Comparison of ENCODE assay signal across 8 mouse cellular contexts in genomic region chr2:90782901-90783486, GRCm38 (mm10). TPM values are rescaled to one million over a fixed set of nuclear protein-coding genes. Genes with fewer than 3 reads are reported as not detected.
DNase-seq lines count a peak whose midpoint lies in the region; ATAC-seq lines count a peak whose summit lies in the region.

No protein-coding gene starts in this region.

- peaks cover 24% of the 10 kb centered on the region for H3K36me3 ChIP-seq in embryonic facial prominence, embryonic 15.5 days
- H3K36me3 ChIP-seq in hindbrain, embryonic 10.5 days: peaks cover 35% of the 10 kb centered on the region
- H3K36me3 ChIP-seq in liver, embryonic 15.5 days (replicated peaks): peaks cover 33% of the 10 kb centered on the region
- H3K36me3 ChIP-seq in neural tube, embryonic 14.5 days (ENCODE audit: control insufficient read depth, insufficient read depth, low read length): peaks cover 25% of the 10 kb centered on the region

- no peaks in the 10 kb centered on the region for H3K9me3 ChIP-seq in embryonic facial prominence, embryonic 15.5 days (replicated peaks)
- no peaks in the 10 kb centered on the region for H3K9me3 ChIP-seq in hindbrain, embryonic 10.5 days
- H3K9me3 ChIP-seq in liver, embryonic 15.5 days (replicated peaks): no peaks in the 10 kb centered on the region
- H3K9me3 ChIP-seq in neural tube, embryonic 14.5 days (ENCODE audit: control insufficient read depth, low read length): no peaks in the 10 kb centered on the region

- peak; percentile 34; the same call in 1 of the 2 replicates for ATAC-seq in embryonic facial prominence, embryonic 15.5 days (ENCODE audit: insufficient number of reproducible peaks, low FRiP score, low TSS enrichment, low read depth)
- no peak for ATAC-seq in liver, embryonic 15.5 days (ENCODE audit: insufficient read depth)
- peak; percentile 58 for ATAC-seq in neural tube, embryonic 14.5 days (ENCODE audit: low read depth)

- 0 out of 2 replicates have a peak, but pooled peaks cover 3% of the 10 kb centered on the region for H3K27me3 ChIP-seq in embryonic facial prominence, embryonic 15.5 days
- peaks cover 16% of the 10 kb centered on the region for H3K27me3 ChIP-seq in hindbrain, embryonic 10.5 days (ENCODE audit: insufficient read depth, poor library complexity, severe bottlenecking)
- peaks cover 35% of the 10 kb centered on the region for H3K27me3 ChIP-seq in liver, embryonic 15.5 days
- H3K27me3 ChIP-seq in neural tube, embryonic 14.5 days (ENCODE audit: control insufficient read depth, insufficient read depth, low read length): no peaks in the 10 kb centered on the region

- intact Hi-C loops in left cerebral cortex, postnatal 14 days (cut with DNase I): loop anchor here (5.0 kb wide), 1 partner anchor 64 kb away; the partner anchor contains the start of gene Mtch2

- DNase-seq in gastrocnemius, adult 18-20 months (ENCODE audit: low spot score): peak; percentile 4
- no peak for DNase-seq in gastrocnemius, postnatal 25 days
- peak; percentile 26 for DNase-seq in adrenal gland, postnatal 25 days
- peak; percentile 50 for DNase-seq in hindbrain, embryonic 10.5 days (ENCODE audit: low spot score)
- DNase-seq in left cerebral cortex, postnatal 14 days (ENCODE audit: low spot score in 2 of 2): no peak

- H3K4me3 ChIP-seq in embryonic facial prominence, embryonic 15.5 days (replicated peaks): peak overlapping the region; percentile 51
- H3K4me3 ChIP-seq in hindbrain, embryonic 10.5 days: peak overlapping the region; percentile 55
- peak overlapping the region; percentile 47 for H3K4me3 ChIP-seq in liver, embryonic 15.5 days (replicated peaks)
- H3K4me3 ChIP-seq in neural tube, embryonic 14.5 days (ENCODE audit: low read depth, low read length): peak overlapping the region; percentile 12; the same call in 1 of the 2 replicates

- H3K4me1 ChIP-seq in embryonic facial prominence, embryonic 15.5 days: peaks cover 14% of the 10 kb centered on the region
- H3K4me1 ChIP-seq in hindbrain, embryonic 10.5 days (replicated peaks): peaks cover 20% of the 10 kb centered on the region
- peaks cover 6% of the 10 kb centered on the region; the same call in 1 of the 2 replicates for H3K4me1 ChIP-seq in liver, embryonic 15.5 days (replicated peaks)
- no peaks in the 10 kb centered on the region for H3K4me1 ChIP-seq in neural tube, embryonic 14.5 days (ENCODE audit: control insufficient read depth, insufficient read depth, low read length)

- H3K4me2 ChIP-seq in embryonic facial prominence, embryonic 15.5 days (replicated peaks): peak overlapping the region; percentile 89
- peak overlapping the region; percentile 67 for H3K4me2 ChIP-seq in liver, embryonic 15.5 days
- peak overlapping the region; percentile 46 for H3K4me2 ChIP-seq in neural tube, embryonic 14.5 days (ENCODE audit: low read depth, low read length)

- no peak overlapping the region for H3K27ac ChIP-seq in embryonic facial prominence, embryonic 15.5 days (replicated peaks)
- H3K27ac ChIP-seq in hindbrain, embryonic 10.5 days: peak overlapping the region; percentile 69
- no peak overlapping the region for H3K27ac ChIP-seq in liver, embryonic 15.5 days (replicated peaks)
- H3K27ac ChIP-seq in neural tube, embryonic 14.5 days (ENCODE audit: low read depth, low read length): no peak overlapping the region

- 1% methylated on average over 28 of the region's 29 CpGs for WGBS in embryonic facial prominence, embryonic 15.5 days
- WGBS in hindbrain, embryonic 10.5 days: under 1% methylated on average over 28 of the region's 29 CpGs
- 4% methylated on average over 29 of the region's 29 CpGs for WGBS in liver, embryonic 15.5 days (ENCODE audit: insufficient replicate concordance)
- WGBS in neural tube, embryonic 14.5 days: 2% methylated on average over 27 of the region's 29 CpGs

- peak overlapping the region; percentile 24; the same call in 1 of the 2 replicates for H3K9ac ChIP-seq in embryonic facial prominence, embryonic 15.5 days
- no peak overlapping the region for H3K9ac ChIP-seq in liver, embryonic 15.5 days
- H3K9ac ChIP-seq in neural tube, embryonic 14.5 days (replicated peaks; ENCODE audit: low read depth, low read length): no peak overlapping the region

RNA-seq across cellular contexts. Expression of gene Agbl2, which starts 0.5 kb away (rescaled TPM):
- total RNA-seq in gastrocnemius, adult 18-20 months (2021): under 1 TPM; 0.14 to 0.33 TPM
- under 1 TPM; 0.35 to 0.38 TPM for total RNA-seq in gastrocnemius, postnatal 25 days (2021)
- 0.67 and 1.5 TPM in 2 replicates for total RNA-seq in adrenal gland, postnatal 25 days (2021)
- polyA plus RNA-seq in embryonic facial prominence, embryonic 15.5 days (2015; fragmentation: Nextera tagmentation; extraction: Ambion mirVana): 2.5 and 4.2 TPM in 2 replicates
- polyA plus RNA-seq in hindbrain, embryonic 10.5 days (2016; fragmentation: Nextera tagmentation; extraction: Ambion mirVana): 1.1 and 1.5 TPM in 2 replicates
- polyA plus RNA-seq in liver, embryonic 15.5 days (2015; fragmentation: Nextera tagmentation; extraction: Ambion mirVana): 0.03 TPM in 1 of 2 replicates, not detected in the other
- polyA plus RNA-seq in neural tube, embryonic 14.5 days (2014; fragmentation: Nextera tagmentation; extraction: Ambion mirVana): 0.11 and 0.31 TPM in 2 replicates
- under 1 TPM; 0.18 to 0.55 TPM for total RNA-seq in left cerebral cortex, postnatal 14 days (2021)

RNA-seq across cellular contexts. Expression of gene Fnbp4, which starts 37.8 kb away (rescaled TPM):
- total RNA-seq in gastrocnemius, adult 18-20 months (2021): 10 to 100 TPM; 12.3 to 12.4 TPM
- total RNA-seq in gastrocnemius, postnatal 25 days (2021): 10 to 100 TPM; 16.3 to 16.8 TPM
- 65.2 and 72.0 TPM in 2 replicates for total RNA-seq in adrenal gland, postnatal 25 days (2021)
- 92.9 and 108 TPM in 2 replicates for polyA plus RNA-seq in embryonic facial prominence, embryonic 15.5 days (2015; fragmentation: Nextera tagmentation; extraction: Ambion mirVana)
- 107 and 119 TPM in 2 replicates for polyA plus RNA-seq in hindbrain, embryonic 10.5 days (2016; fragmentation: Nextera tagmentation; extraction: Ambion mirVana)
- 27.3 and 28.0 TPM in 2 replicates for polyA plus RNA-seq in liver, embryonic 15.5 days (2015; fragmentation: Nextera tagmentation; extraction: Ambion mirVana)
- 110 and 128 TPM in 2 replicates for polyA plus RNA-seq in neural tube, embryonic 14.5 days (2014; fragmentation: Nextera tagmentation; extraction: Ambion mirVana)
- 10 to 100 TPM; 62.7 to 62.8 TPM for total RNA-seq in left cerebral cortex, postnatal 14 days (2021)

Comparison
In these comparisons a context has a peak if more than half of its experiments do, and no peak if none do; other contexts are left out.
1. DNase-seq: peak in gastrocnemius, adult 18-20 months (single experiment), adrenal gland, postnatal 25 days (single experiment) and hindbrain, embryonic 10.5 days (single experiment); none in gastrocnemius, postnatal 25 days (single experiment) and left cerebral cortex, postnatal 14 days (0 of 2).
2. Peak in every context shown above with its lines, with median percentiles within 50 percentile points of each other: H3K4me2 ChIP-seq and H3K4me3 ChIP-seq.